Mouse (Mus musculus): Measurements from ENCODE around the gene Kxd1. TPM values are rescaled to one million over a fixed set of nuclear protein-coding genes. Genes with fewer than 3 reads are reported as not detected.

Kxd1 gene
- polyA plus RNA-seq, 1 experiment from 2014 or later: 46.7 TPM

GRCm38 (mm10) chr8:70467229-70467725, 60.5 kb downstream of the Kxd1 start:
- ATAC-seq (ENCODE audit: low read depth): no peak

GRCm38 (mm10) chr8:70466771-70467170, 61.0 kb downstream of the Kxd1 start:
- ATAC-seq (ENCODE audit: low read depth): no peak
- no peak overlapping the region for H3K9ac ChIP-seq
- WGBS: 68% methylated on average over 11 of the region's 11 CpGs

More at GRCm38 (mm10) chr8:70467229-70467725, 60.5 kb downstream of the Kxd1 start:
- Histone ChIP-seq H3K9ac (no peak overlapping the region), H3K4me2 (no peak overlapping the region), H3K9me3 (no peaks in the 10 kb centered on the region), H3K4me1 (replicated peaks) (peaks cover 26% of the 10 kb centered on the region), H3K27ac (replicated peaks) (no peak overlapping the region), H3K4me3 (no peak overlapping the region), H3K27me3 (no peaks in the 10 kb centered on the region), H3K36me3 (0 out of 2 replicates have a peak, but pooled peaks cover 7% of the 10 kb centered on the region)
- WGBS: 85% methylated on average over 5 of the region's 5 CpGs

GRCm38 (mm10) chr8:70466305-70466704, 61.5 kb downstream of the Kxd1 start:
- Histone ChIP-seq H3K9me3 (no peaks in the 10 kb centered on the region), H3K4me1 (replicated peaks) (peaks cover 26% of the 10 kb centered on the region), H3K9ac (no peak overlapping the region), H3K4me2 (no peak overlapping the region), H3K27ac (replicated peaks) (no peak overlapping the region), H3K36me3 (0 out of 2 replicates have a peak, but pooled peaks cover 7% of the 10 kb centered on the region), H3K27me3 (no peaks in the 10 kb centered on the region), H3K4me3 (no peak overlapping the region)
- ATAC-seq (ENCODE audit: low read depth): no peak
- WGBS: 86% methylated on average over 4 of the region's 4 CpGs

More at GRCm38 (mm10) chr8:70466771-70467170, 61.0 kb downstream of the Kxd1 start:
- no peak overlapping the region for H3K4me3 ChIP-seq
- H3K4me1 ChIP-seq (replicated peaks): peaks cover 26% of the 10 kb centered on the region
- no peak overlapping the region for H3K27ac ChIP-seq (replicated peaks)
- no peaks in the 10 kb centered on the region for H3K27me3 ChIP-seq
- no peaks in the 10 kb centered on the region for H3K9me3 ChIP-seq
- H3K4me2 ChIP-seq: no peak overlapping the region
- 0 out of 2 replicates have a peak, but pooled peaks cover 7% of the 10 kb centered on the region for H3K36me3 ChIP-seq

GRCm38 (mm10) chr8:70465701-70466100, 62.1 kb downstream of the Kxd1 start:
- H3K9me3 ChIP-seq: no peaks in the 10 kb centered on the region
- H3K9ac ChIP-seq: no peak overlapping the region
- no peak for ATAC-seq (ENCODE audit: low read depth)
- H3K4me1 ChIP-seq (replicated peaks): peaks cover 26% of the 10 kb centered on the region
- no peak overlapping the region for H3K4me3 ChIP-seq
- H3K4me2 ChIP-seq: no peak overlapping the region
- WGBS: 93% methylated on average over 4 of the region's 4 CpGs
- H3K27me3 ChIP-seq: no peaks in the 10 kb centered on the region
- H3K27ac ChIP-seq (replicated peaks): no peak overlapping the region
- H3K36me3 ChIP-seq: 0 out of 2 replicates have a peak, but pooled peaks cover 7% of the 10 kb centered on the region

GRCm38 (mm10) chr8:70464162-70464561, 63.6 kb downstream of the Kxd1 start:
- H3K4me2 ChIP-seq: no peak overlapping the region
- 91% methylated on average over 6 of the region's 6 CpGs for WGBS
- H3K9ac ChIP-seq: no peak overlapping the region
- no peaks in the 10 kb centered on the region for H3K9me3 ChIP-seq
- H3K4me3 ChIP-seq: no peak overlapping the region
- peaks cover 15% of the 10 kb centered on the region for H3K4me1 ChIP-seq (replicated peaks)
- ATAC-seq (ENCODE audit: low read depth): no peak
- H3K36me3 ChIP-seq: 0 out of 2 replicates have a peak, but pooled peaks cover 7% of the 10 kb centered on the region
- no peaks in the 10 kb centered on the region for H3K27me3 ChIP-seq
- H3K27ac ChIP-seq (replicated peaks): no peak overlapping the region

- Histone ChIP-seq H3K4me3 (no peak overlapping the region), H3K4me2 (no peak overlapping the region), H3K27ac (replicated peaks) (no peak overlapping the region), H3K9me3 (no peaks in the 10 kb centered on the region), H3K9ac (no peak overlapping the region), H3K27me3 (no peaks in the 10 kb centered on the region), H3K4me1 (replicated peaks) (peaks cover 11% of the 10 kb centered on the region), H3K36me3 (0 out of 2 replicates have a peak, but pooled peaks cover 7% of the 10 kb centered on the region)
- no peak for ATAC-seq (ENCODE audit: low read depth)
- 66% methylated on average over 4 of the region's 4 CpGs for WGBS
These were observed 64.5 kb downstream of the Kxd1 start for GRCm38 (mm10) chr8:70463306-70463705.

GRCm38 (mm10) chr8:70462516-70462813, 65.3 kb downstream of the Kxd1 start:
- Histone ChIP-seq H3K9ac (no peak overlapping the region), H3K9me3 (no peaks in the 10 kb centered on the region), H3K4me3 (no peak overlapping the region), H3K27ac (replicated peaks) (no peak overlapping the region), H3K4me1 (replicated peaks) (peaks cover 11% of the 10 kb centered on the region), H3K4me2 (no peak overlapping the region), H3K27me3 (no peaks in the 10 kb centered on the region), H3K36me3 (0 out of 2 replicates have a peak, but pooled peaks cover 7% of the 10 kb centered on the region)
- ATAC-seq (ENCODE audit: low read depth): no peak
- WGBS: 80% methylated on average over 8 of the region's 8 CpGs

GRCm38 (mm10) chr8:70461765-70462515, 65.8 kb downstream of the Kxd1 start:
- Histone ChIP-seq H3K9me3 (no peaks in the 10 kb centered on the region), H3K27me3 (no peaks in the 10 kb centered on the region), H3K9ac (no peak overlapping the region), H3K27ac (replicated peaks) (no peak overlapping the region), H3K4me3 (no peak overlapping the region), H3K4me1 (replicated peaks) (peaks cover 6% of the 10 kb centered on the region), H3K36me3 (0 out of 2 replicates have a peak, but pooled peaks cover 7% of the 10 kb centered on the region), H3K4me2 (no peak overlapping the region)
- WGBS: 92% methylated on average over 16 of the region's 16 CpGs
- ATAC-seq (ENCODE audit: low read depth): no peak

- no peaks in the 10 kb centered on the region for H3K9me3 ChIP-seq
- 0 out of 2 replicates have a peak, but pooled peaks cover 1% of the 10 kb centered on the region for H3K36me3 ChIP-seq
- no peak overlapping the region for H3K4me2 ChIP-seq
- H3K27ac ChIP-seq (replicated peaks): no peak overlapping the region
- no peak overlapping the region for H3K4me3 ChIP-seq
- no peaks in the 10 kb centered on the region for H3K27me3 ChIP-seq
- H3K4me1 ChIP-seq (replicated peaks): peaks cover 6% of the 10 kb centered on the region; the same call in 1 of the 2 replicates
- WGBS: 80% methylated on average over 9 of the region's 9 CpGs
- no peak for ATAC-seq (ENCODE audit: low read depth)
- no peak overlapping the region for H3K9ac ChIP-seq
These were observed 67.2 kb downstream of the Kxd1 start for GRCm38 (mm10) chr8:70460606-70461005.

GRCm38 (mm10) chr8:70460199-70460598, 67.6 kb downstream of the Kxd1 start:
- H3K4me1 ChIP-seq (replicated peaks): peaks cover 6% of the 10 kb centered on the region; the same call in 1 of the 2 replicates
- no peak for ATAC-seq (ENCODE audit: low read depth)
- no peaks in the 10 kb centered on the region for H3K36me3 ChIP-seq
- no peak overlapping the region for H3K27ac ChIP-seq (replicated peaks)
- no peak overlapping the region for H3K4me2 ChIP-seq
- 89% methylated on average over 5 of the region's 5 CpGs for WGBS
- H3K27me3 ChIP-seq: no peaks in the 10 kb centered on the region
- no peak overlapping the region for H3K4me3 ChIP-seq
- no peaks in the 10 kb centered on the region for H3K9me3 ChIP-seq
- no peak overlapping the region for H3K9ac ChIP-seq

- H3K9ac ChIP-seq: no peak overlapping the region
- no peak overlapping the region for H3K27ac ChIP-seq (replicated peaks)
- no peak overlapping the region for H3K4me3 ChIP-seq
- peaks cover 6% of the 10 kb centered on the region; the same call in 1 of the 2 replicates for H3K4me1 ChIP-seq (replicated peaks)
- H3K27me3 ChIP-seq: no peaks in the 10 kb centered on the region
- no peak for ATAC-seq (ENCODE audit: low read depth)
- WGBS: 92% methylated on average over 2 of the region's 2 CpGs
- no peaks in the 10 kb centered on the region for H3K36me3 ChIP-seq
- no peaks in the 10 kb centered on the region for H3K9me3 ChIP-seq
- H3K4me2 ChIP-seq: no peak overlapping the region
These were observed 68.1 kb downstream of the Kxd1 start for GRCm38 (mm10) chr8:70459636-70460035.

GRCm38 (mm10) chr8:70458462-70458861, 69.3 kb downstream of the Kxd1 start:
- Histone ChIP-seq H3K4me2 (no peak overlapping the region), H3K27me3 (no peaks in the 10 kb centered on the region), H3K9ac (no peak overlapping the region), H3K4me3 (no peak overlapping the region), H3K36me3 (no peaks in the 10 kb centered on the region), H3K4me1 (replicated peaks) (peaks cover 3% of the 10 kb centered on the region; the same call in 1 of the 2 replicates), H3K9me3 (no peaks in the 10 kb centered on the region), H3K27ac (replicated peaks) (no peak overlapping the region)
- ATAC-seq (ENCODE audit: low read depth): no peak
- WGBS: 84% methylated on average over 3 of the region's 3 CpGs
